Mouse (Mus musculus): Measurements from ENCODE around the gene Adam8. TPM values are rescaled to one million over a fixed set of nuclear protein-coding genes. Genes with fewer than 3 reads are reported as not detected.
A peak's percentile ranks its signal among the peaks of the same experiment; 100 is the strongest.

Adam8 gene
- 1 to 10 TPM; 1.7 to 3.5 TPM for total RNA-seq (2021)

GRCm38 (mm10) chr7:139992406-139992805, at the start of gene Adam8:
TSS of gene Adam8 (minus strand) at chr7:139992562.
- intact Hi-C loops (cut with DNase I): loop anchor here (10.0 kb wide), 1 partner anchor 88 kb away; no protein-coding TSS in a partner anchor
- no peak for DNase-seq (ENCODE audit: low spot score in 2 of 2)

GRCm38 (mm10) chr7:140037171-140037555, 44.8 kb upstream of the Adam8 start:
- intact Hi-C loops (cut with DNase I): no loop called here

GRCm38 (mm10) chr7:140036281-140037170, 44.2 kb upstream of the Adam8 start, which contains the start of the genes Zfp511 and Tubgcp2:
TSS of gene Zfp511 (plus strand) at chr7:140036391.
TSS of gene Tubgcp2 (minus strand) at chr7:140036669.
- intact Hi-C loops (cut with DNase I): no loop called here
- DNase-seq (ENCODE audit: low spot score in 2 of 2): peak; percentile 94 to 96

More at GRCm38 (mm10) chr7:140037171-140037555, 44.8 kb upstream of the Adam8 start:
- no peak for DNase-seq (ENCODE audit: low spot score in 2 of 2)

- intact Hi-C loops (cut with DNase I): no loop called here
- no peak for DNase-seq (ENCODE audit: low spot score in 2 of 2)
These were observed 43.1 kb upstream of the Adam8 start for GRCm38 (mm10) chr7:140035456-140035855.

- intact Hi-C loops (cut with DNase I): no loop called here
- no peak for DNase-seq (ENCODE audit: low spot score in 2 of 2)
These were observed 41.0 kb upstream of the Adam8 start for GRCm38 (mm10) chr7:140033386-140033785.

- intact Hi-C loops (cut with DNase I): no loop called here
- DNase-seq (ENCODE audit: low spot score in 2 of 2): no peak
These were observed 40.0 kb upstream of the Adam8 start for GRCm38 (mm10) chr7:140032366-140032765.

GRCm38 (mm10) chr7:140031771-140032170, 39.4 kb upstream of the Adam8 start:
- intact Hi-C loops (cut with DNase I): no loop called here
- DNase-seq (ENCODE audit: low spot score in 2 of 2): no peak

GRCm38 (mm10) chr7:140011336-140011735, 19.0 kb upstream of the Adam8 start:
- intact Hi-C loops (cut with DNase I): no loop called here
- DNase-seq (ENCODE audit: low spot score in 2 of 2): no peak

GRCm38 (mm10) chr7:140007781-140008180, 15.4 kb upstream of the Adam8 start:
- intact Hi-C loops (cut with DNase I): no loop called here
- no peak for DNase-seq (ENCODE audit: low spot score in 2 of 2)

- DNase-seq (ENCODE audit: low spot score in 2 of 2): no peak
These were observed 14.7 kb upstream of the Adam8 start for GRCm38 (mm10) chr7:140006861-140007611.

GRCm38 (mm10) chr7:140004666-140005065, 12.3 kb upstream of the Adam8 start:
- DNase-seq (ENCODE audit: low spot score in 2 of 2): no peak
- intact Hi-C loops (cut with DNase I): no loop called here

More at GRCm38 (mm10) chr7:140006861-140007611, 14.7 kb upstream of the Adam8 start:
- intact Hi-C loops (cut with DNase I): no loop called here

GRCm38 (mm10) chr7:140001086-140001740, 8.9 kb upstream of the Adam8 start:
- intact Hi-C loops (cut with DNase I): no loop called here
- DNase-seq (ENCODE audit: low spot score in 2 of 2): no peak

- peak; percentile 53 for DNase-seq (ENCODE audit: low spot score in 2 of 2)
- intact Hi-C loops (cut with DNase I): loop anchor here (10.0 kb wide), 1 partner anchor 94 kb away; no protein-coding TSS in a partner anchor
These were observed 6.5 kb upstream of the Adam8 start for GRCm38 (mm10) chr7:139998691-139999350.

- intact Hi-C loops (cut with DNase I): loop anchor here (2.0 to 10.0 kb wide), 2 partner anchors 26 to 90 kb away; no protein-coding TSS in a partner anchor
- peak; percentile 56 to 66 for DNase-seq (ENCODE audit: low spot score in 2 of 2)
These were observed 2.3 kb upstream of the Adam8 start for GRCm38 (mm10) chr7:139994676-139995075.

- intact Hi-C loops (cut with DNase I): loop anchor here (2.0 to 10.0 kb wide), 2 partner anchors 25 to 89 kb away; no protein-coding TSS in a partner anchor
- no peak for DNase-seq (ENCODE audit: low spot score in 2 of 2)
These were observed 1.8 kb upstream of the Adam8 start for GRCm38 (mm10) chr7:139994202-139994601.

GRCm38 (mm10) chr7:139993532-139993931, 1.2 kb upstream of the Adam8 start:
- intact Hi-C loops (cut with DNase I): loop anchor here (10.0 kb wide), 1 partner anchor 89 kb away; no protein-coding TSS in a partner anchor
- no peak for DNase-seq (ENCODE audit: low spot score in 2 of 2)

- DNase-seq (ENCODE audit: low spot score in 2 of 2): no peak
- intact Hi-C loops (cut with DNase I): loop anchor here (10.0 kb wide), 1 partner anchor 86 kb away; no protein-coding TSS in a partner anchor
These were observed 1.4 kb downstream of the Adam8 start for GRCm38 (mm10) chr7:139990864-139991394.

GRCm38 (mm10) chr7:139988272-139988671, 4.1 kb downstream of the Adam8 start:
- DNase-seq (ENCODE audit: low spot score in 2 of 2): no peak
- intact Hi-C loops (cut with DNase I): no loop called here

GRCm38 (mm10) chr7:139984505-139984904, 7.9 kb downstream of the Adam8 start:
- intact Hi-C loops (cut with DNase I): no loop called here
- DNase-seq (ENCODE audit: low spot score in 2 of 2): no peak
